8 mouse cellular contexts compared by ENCODE assay signal in the genomic region with DNA sequence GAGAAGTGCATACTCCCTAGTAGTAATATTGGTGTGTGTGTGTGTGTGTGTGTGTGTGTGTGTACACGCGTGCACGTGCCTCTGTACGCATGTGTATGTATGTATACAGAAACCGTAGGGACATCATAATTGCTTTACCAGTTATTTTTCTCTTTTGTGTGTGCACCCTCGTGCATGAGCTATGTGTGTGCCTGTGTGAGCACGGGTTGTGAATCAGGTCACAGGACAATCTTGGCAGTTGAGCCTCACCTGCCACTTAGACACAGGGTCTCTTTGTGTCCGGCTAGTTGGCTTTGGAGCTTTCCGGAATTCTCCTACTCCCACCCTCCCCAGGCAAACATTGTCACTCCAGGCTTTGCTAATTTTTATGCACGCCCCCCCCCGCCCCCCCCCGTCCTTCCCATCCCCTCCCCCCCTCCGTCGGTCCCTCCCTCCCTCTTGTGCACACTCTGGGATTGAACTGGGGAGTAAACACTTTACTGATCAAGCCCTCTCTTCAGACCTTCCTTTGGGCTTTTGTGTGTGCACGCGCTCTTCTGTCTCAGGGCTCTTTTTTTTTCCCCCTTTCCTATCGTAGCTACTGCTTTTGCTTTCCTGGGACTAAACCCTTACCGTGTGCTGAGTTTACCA. TPM values are rescaled to one million over a fixed set of nuclear protein-coding genes. Genes with fewer than 3 reads are reported as not detected.
DNase-seq lines count a peak whose midpoint lies in the region; ATAC-seq and TF ChIP-seq lines count a peak whose summit lies in the region.

TSS of gene Gm11042 (minus strand) at position 51 of the 630 bp plus-strand sequence.

- 32% methylated on average over 15 of the region's 18 CpGs for WGBS in liver, adult 2 months
- 34% methylated on average over 17 of the region's 18 CpGs for WGBS in heart, embryonic 14.5 days
- WGBS in liver, embryonic 13.5 days (ENCODE audit: insufficient replicate concordance), result 27% methylated on average over 18 of the region's 18 CpGs

- H3K79me2 ChIP-seq in liver, adult 2 months (ENCODE audit: control insufficient read depth, insufficient read depth, low read length), result no peaks in the 10 kb centered on the region

- peak; percentile 39; the same call in 1 of the 2 replicates for ATAC-seq in heart, embryonic 14.5 days (ENCODE audit: insufficient number of reproducible peaks, insufficient read depth, low FRiP score, low read depth)
- no peak for ATAC-seq in liver, embryonic 13.5 days (ENCODE audit: low read depth)
- no peak for ATAC-seq in megakaryocyte-erythroid progenitor cell, adult 5-6 weeks (replicated peaks; ENCODE audit: low FRiP score, low TSS enrichment, poor library complexity, severe bottlenecking)

- no peak for TF ChIP-seq CTCF in liver, adult 2 months (IDR thresholded peaks at IDR 0.05; ENCODE audit: low read depth, low read length)

- H3K27me3 ChIP-seq in liver, adult 2 months (ENCODE audit: control insufficient read depth, insufficient read depth, low read length), result no peaks in the 10 kb centered on the region
- no peaks in the 10 kb centered on the region for H3K27me3 ChIP-seq in heart, embryonic 14.5 days (ENCODE audit: control insufficient read depth, insufficient read depth, low read length)
- no peaks in the 10 kb centered on the region for H3K27me3 ChIP-seq in liver, embryonic 13.5 days

- peak within 1 kb of the TSS; percentile 69 for H3K4me2 ChIP-seq in heart, embryonic 14.5 days (ENCODE audit: low read length)
- peak within 1 kb of the TSS; percentile 50 for H3K4me2 ChIP-seq in liver, embryonic 13.5 days

- H3K9ac ChIP-seq in liver, adult 2 months (ENCODE audit: low read depth, low read length), result peak within 1 kb of the TSS; percentile 39; the same call in 1 of the 2 replicates
- H3K9ac ChIP-seq in heart, embryonic 14.5 days (ENCODE audit: low read length), result peak within 1 kb of the TSS; percentile 73
- no peak within 1 kb of the TSS for H3K9ac ChIP-seq in liver, embryonic 13.5 days

- no peaks in the 10 kb centered on the region for H3K36me3 ChIP-seq in liver, adult 2 months (ENCODE audit: control insufficient read depth, insufficient read depth, low read length)
- no peaks in the 10 kb centered on the region for H3K36me3 ChIP-seq in heart, embryonic 14.5 days (ENCODE audit: control insufficient read depth, insufficient read depth, low read length)
- H3K36me3 ChIP-seq in liver, embryonic 13.5 days, result no peaks in the 10 kb centered on the region

- no peaks in the 10 kb centered on the region for H3K9me3 ChIP-seq in heart, embryonic 14.5 days (ENCODE audit: control insufficient read depth, low read length)
- H3K9me3 ChIP-seq in liver, embryonic 13.5 days (replicated peaks), result no peaks in the 10 kb centered on the region

- no peak within 1 kb of the TSS for H3K27ac ChIP-seq in liver, adult 2 months (replicated peaks; ENCODE audit: insufficient read depth, low read depth, low read length)
- H3K27ac ChIP-seq in heart, embryonic 14.5 days (replicated peaks in 1 of 2; ENCODE audit: control insufficient read depth in 1 of 2, insufficient read depth in 1 of 2, low read depth in 2 of 2, low read length in 2 of 2), result peak within 1 kb of the TSS; percentile 50 to 69; a peak in 3 of 4 replicates
- no peak within 1 kb of the TSS for H3K27ac ChIP-seq in liver, embryonic 13.5 days

- peak within 1 kb of the TSS; percentile 37; the same call in 1 of the 2 replicates for H3K4me3 ChIP-seq in liver, adult 2 months (ENCODE audit: insufficient read depth, low read depth, low read length)
- H3K4me3 ChIP-seq in heart, embryonic 14.5 days (ENCODE audit: control insufficient read depth in 1 of 2, insufficient read depth in 1 of 2, low read depth in 1 of 2, low read length in 2 of 2), result peak within 1 kb of the TSS; percentile 58 to 60
- peak within 1 kb of the TSS; percentile 44 for H3K4me3 ChIP-seq in liver, embryonic 13.5 days (replicated peaks)

- 0 out of 2 replicates have a peak, but pooled peaks cover 2% of the 10 kb centered on the region for H3K4me1 ChIP-seq in liver, adult 2 months (ENCODE audit: control insufficient read depth, insufficient read depth, low read length)
- peaks cover 0 to 3% of the 10 kb centered on the region in 2 experiments; a peak in 3 of 4 replicates for H3K4me1 ChIP-seq in heart, embryonic 14.5 days (ENCODE audit: control insufficient read depth in 2 of 2, insufficient read depth in 2 of 2, low read length in 2 of 2)
- H3K4me1 ChIP-seq in liver, embryonic 13.5 days (replicated peaks), result no peaks in the 10 kb centered on the region

- DNase-seq in liver, adult 2 months (ENCODE audit: extremely low read depth, low read depth, low spot score), result no peak
- DNase-seq in liver, result no peak
- DNase-seq in cerebellum, adult 9-11 months, result peak; percentile 33
- no peak for DNase-seq in liver, embryonic 13.5 days
- DNase-seq in ovary, postnatal 36 days (ENCODE audit: low spot score), result no peak
- DNase-seq in layer of hippocampus, adult 8-10 months (ENCODE audit: low spot score in 2 of 2), result no peak

- TF ChIP-seq POLR2A in liver, adult 2 months (IDR thresholded peaks at IDR 0.05; ENCODE audit: extremely low read depth, insufficient read depth, low read length), result no peak

RNA-seq across cellular contexts. Expression of gene Gm11042, which starts in this region (rescaled TPM):
- total RNA-seq in liver, adult 2 months (2014; rRNA removed), result not detected in 2 replicates
- polyA plus RNA-seq in liver, adult 2 months (2012; rRNA removed), result not detected in 2 replicates
- polyA plus RNA-seq in heart, embryonic 14.5 days (2014; fragmentation: Nextera tagmentation; extraction: Ambion mirVana), result not detected in 2 replicates
- not detected in 2 replicates for polyA plus RNA-seq in liver, embryonic 13.5 days (2015; fragmentation: Nextera tagmentation; extraction: Ambion mirVana)
- not detected in 2 replicates for total RNA-seq in megakaryocyte-erythroid progenitor cell, adult 5-6 weeks (2014; fragmentation: Nextera tagmentation)
- total RNA-seq in megakaryocyte-erythroid progenitor cell, adult 5-6 weeks (2017), result not detected in 2 replicates
- total RNA-seq in layer of hippocampus, adult 8-10 months (2022), result not detected

Comparison
In these comparisons a context has a peak if more than half of its experiments do, and no peak if none do; other contexts are left out.
1. Peak in ATAC-seq, H3K4me3 ChIP-seq, H3K27ac ChIP-seq, H3K9ac ChIP-seq and H3K4me2 ChIP-seq in heart, embryonic 14.5 days; RNA of the gene not detected or under 1 TPM.